Comparison of ENCODE assay signal across 18 mouse cellular contexts in genomic region chr11:84332384-84332783, GRCm38 (mm10).
A peak's percentile ranks its signal among the peaks of the same experiment; 100 is the strongest.
DNase-seq lines count a peak whose midpoint lies in the region; ATAC-seq and TF ChIP-seq lines count a peak whose summit lies in the region.
"Had no signal": no experiment of that assay in that cellular context is flagged by ENCODE, and none has a peak within 500 bp of the region (broad histone marks: within the 10 kb centered on the region; RNA-seq: fewer than 3 reads in every experiment).

No protein-coding gene starts in this region.

- H3K4me1 ChIP-seq in forebrain, embryonic 12.5 days: no peaks in the 10 kb centered on the region; the same call in 1 of the 2 replicates
- H3K4me1 ChIP-seq in forebrain, postnatal 0 days (ENCODE audit: insufficient read depth): no peaks in the 10 kb centered on the region
- H3K4me1 ChIP-seq in midbrain, embryonic 12.5 days: no peaks in the 10 kb centered on the region
- H3K4me1 ChIP-seq in midbrain, embryonic 10.5 days: no peaks in the 10 kb centered on the region
- H3K4me1 ChIP-seq in neural tube, embryonic 13.5 days (replicated peaks): peaks cover 9% of the 10 kb centered on the region; the same call in 1 of the 2 replicates
- no peaks in the 10 kb centered on the region for H3K4me1 ChIP-seq in neural tube, embryonic 15.5 days
- H3K4me1 ChIP-seq: embryonic facial prominence, embryonic 10.5 days; heart, embryonic 13.5 days had no signal

- no peak for TF ChIP-seq CTCF in forebrain, postnatal 0 days (IDR thresholded peaks at IDR 0.05; ENCODE audit: low read depth)

- ATAC-seq in forebrain, embryonic 12.5 days (ENCODE audit: low FRiP score): no peak
- ATAC-seq in forebrain, postnatal 0 days: no peak
- no peak for ATAC-seq in midbrain, embryonic 12.5 days (ENCODE audit: low FRiP score, low read depth)
- ATAC-seq in neural tube, embryonic 13.5 days (ENCODE audit: low read depth): no peak
- ATAC-seq in neural tube, embryonic 15.5 days (ENCODE audit: low FRiP score): no peak
- ATAC-seq: CD4-positive, CD25-positive, alpha-beta regulatory T cell, adult 4 months; forebrain, embryonic 14.5 days had no signal

- no peak overlapping the region for H3K9ac ChIP-seq in forebrain, embryonic 12.5 days
- no peak overlapping the region for H3K9ac ChIP-seq in forebrain, postnatal 0 days
- H3K9ac ChIP-seq in midbrain, embryonic 12.5 days (replicated peaks): no peak overlapping the region
- no peak overlapping the region for H3K9ac ChIP-seq in neural tube, embryonic 13.5 days
- no peak overlapping the region for H3K9ac ChIP-seq in neural tube, embryonic 15.5 days (replicated peaks)
- H3K9ac ChIP-seq: heart, embryonic 13.5 days; hindbrain, embryonic 15.5 days had no signal

- H3K27me3 ChIP-seq in forebrain, embryonic 12.5 days: no peaks in the 10 kb centered on the region
- no peaks in the 10 kb centered on the region for H3K27me3 ChIP-seq in forebrain, postnatal 0 days (ENCODE audit: insufficient read depth, low read length)
- H3K27me3 ChIP-seq in midbrain, embryonic 12.5 days: no peaks in the 10 kb centered on the region
- H3K27me3 ChIP-seq in midbrain, embryonic 10.5 days (ENCODE audit: low read depth, poor library complexity, severe bottlenecking): no peaks in the 10 kb centered on the region
- H3K27me3 ChIP-seq in neural tube, embryonic 13.5 days: no peaks in the 10 kb centered on the region
- no peaks in the 10 kb centered on the region for H3K27me3 ChIP-seq in neural tube, embryonic 15.5 days (replicated peaks)
- H3K27me3 ChIP-seq: heart, embryonic 13.5 days; hindbrain, embryonic 15.5 days had no signal

- no peak overlapping the region for H3K4me3 ChIP-seq in forebrain, embryonic 12.5 days (replicated peaks)
- H3K4me3 ChIP-seq in forebrain, postnatal 0 days (ENCODE audit: low read depth, low read length): no peak overlapping the region
- no peak overlapping the region for H3K4me3 ChIP-seq in midbrain, embryonic 12.5 days
- no peak overlapping the region for H3K4me3 ChIP-seq in midbrain, embryonic 10.5 days
- no peak overlapping the region for H3K4me3 ChIP-seq in neural tube, embryonic 13.5 days
- H3K4me3 ChIP-seq in neural tube, embryonic 15.5 days (replicated peaks): no peak overlapping the region
- H3K4me3 ChIP-seq: embryonic facial prominence, embryonic 10.5 days; heart, embryonic 13.5 days; hindbrain, embryonic 15.5 days had no signal

- H3K27ac ChIP-seq in forebrain, embryonic 12.5 days: 0 out of 2 replicates have a peak overlapping the region, but pooled peaks have one; percentile 36
- no peak overlapping the region for H3K27ac ChIP-seq in forebrain, postnatal 0 days (ENCODE audit: low read depth, low read length)
- H3K27ac ChIP-seq in midbrain, embryonic 12.5 days (replicated peaks): peak overlapping the region; percentile 30; the same call in 1 of the 2 replicates
- no peak overlapping the region for H3K27ac ChIP-seq in midbrain, embryonic 10.5 days (replicated peaks)
- peak overlapping the region; percentile 33; the same call in 1 of the 2 replicates for H3K27ac ChIP-seq in neural tube, embryonic 13.5 days (replicated peaks)
- H3K27ac ChIP-seq in neural tube, embryonic 15.5 days (replicated peaks): no peak overlapping the region
- H3K27ac ChIP-seq: embryonic facial prominence, embryonic 10.5 days; heart, embryonic 13.5 days; hindbrain, embryonic 15.5 days had no signal

- DNase-seq in forebrain, postnatal 0 days: no peak
- no peak for DNase-seq in midbrain, embryonic 10.5 days (ENCODE audit: low spot score)
- no peak for DNase-seq in kidney, adult 9 months
- DNase-seq: adrenal gland, adult 2 months; adrenal gland, postnatal 25 days; cerebellum, adult 2 months; cerebellum, postnatal 10 days; gastrocnemius, postnatal 36 days; heart, postnatal 36 days had no signal

- no peak overlapping the region for H3K4me2 ChIP-seq in forebrain, embryonic 12.5 days
- H3K4me2 ChIP-seq in forebrain, postnatal 0 days (ENCODE audit: low read depth): no peak overlapping the region
- no peak overlapping the region for H3K4me2 ChIP-seq in midbrain, embryonic 12.5 days (replicated peaks)
- H3K4me2 ChIP-seq in neural tube, embryonic 13.5 days: no peak overlapping the region
- no peak overlapping the region for H3K4me2 ChIP-seq in neural tube, embryonic 15.5 days
- H3K4me2 ChIP-seq: heart, embryonic 13.5 days; hindbrain, embryonic 15.5 days had no signal

- no peaks in the 10 kb centered on the region for H3K9me3 ChIP-seq in forebrain, embryonic 12.5 days
- no peaks in the 10 kb centered on the region for H3K9me3 ChIP-seq in forebrain, postnatal 0 days (ENCODE audit: low read length)
- H3K9me3 ChIP-seq in midbrain, embryonic 12.5 days: no peaks in the 10 kb centered on the region
- no peaks in the 10 kb centered on the region for H3K9me3 ChIP-seq in midbrain, embryonic 10.5 days (replicated peaks)
- H3K9me3 ChIP-seq in neural tube, embryonic 13.5 days: no peaks in the 10 kb centered on the region
- H3K9me3 ChIP-seq in neural tube, embryonic 15.5 days (replicated peaks): no peaks in the 10 kb centered on the region
- H3K9me3 ChIP-seq: embryonic facial prominence, embryonic 10.5 days; heart, embryonic 13.5 days; hindbrain, embryonic 15.5 days had no signal

- H3K36me3 ChIP-seq in forebrain, embryonic 12.5 days (replicated peaks): no peaks in the 10 kb centered on the region; the same call in 1 of the 2 replicates
- peaks cover 4% of the 10 kb centered on the region; the same call in 1 of the 2 replicates for H3K36me3 ChIP-seq in forebrain, postnatal 0 days (ENCODE audit: insufficient read depth)
- no peaks in the 10 kb centered on the region for H3K36me3 ChIP-seq in midbrain, embryonic 12.5 days
- H3K36me3 ChIP-seq in midbrain, embryonic 10.5 days: peaks cover 8% of the 10 kb centered on the region; the same call in 1 of the 2 replicates
- no peaks in the 10 kb centered on the region for H3K36me3 ChIP-seq in neural tube, embryonic 13.5 days
- no peaks in the 10 kb centered on the region for H3K36me3 ChIP-seq in neural tube, embryonic 15.5 days
- H3K36me3 ChIP-seq: heart, embryonic 13.5 days; hindbrain, embryonic 15.5 days had no signal

Comparison
In these comparisons a context has a peak if more than half of its experiments do, and no peak if none do; other contexts are left out.
1. H3K27ac ChIP-seq: peak in forebrain, embryonic 12.5 days (single experiment), midbrain, embryonic 12.5 days (single experiment) and neural tube, embryonic 13.5 days (single experiment); none in forebrain, postnatal 0 days (single experiment), midbrain, embryonic 10.5 days (single experiment) and neural tube, embryonic 15.5 days (single experiment).